Mouse (Mus musculus): ENCODE measurements around the gene Abtb2. TPM values are rescaled to one million over a fixed set of nuclear protein-coding genes. Genes with fewer than 3 reads are reported as not detected.

Abtb2 gene
- polyA plus RNA-seq, 2 experiments from 2014 or later: 9.0 to 10.9 TPM

DNA sequence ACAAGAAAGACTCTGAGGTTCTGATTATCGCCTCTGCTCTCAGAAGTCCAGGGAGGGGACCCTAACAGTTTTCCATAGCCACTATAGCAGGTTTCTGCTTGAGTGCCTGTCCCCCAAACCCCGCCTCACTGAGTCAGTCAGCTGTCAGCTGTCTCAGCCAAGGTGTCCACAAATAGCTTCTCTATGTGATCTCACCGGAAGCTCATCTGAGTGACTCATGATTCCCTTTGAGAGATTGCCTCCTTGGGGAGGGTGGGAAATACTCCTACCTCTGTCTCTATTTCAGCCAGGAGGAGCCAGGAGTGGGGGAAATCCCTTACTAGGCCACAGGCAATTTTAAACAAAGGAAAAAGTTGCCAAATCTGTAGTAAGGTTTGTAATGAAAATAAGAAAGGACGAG is 96.0 kb downstream of the Abtb2 start:
- peak; percentile 88 for ATAC-seq

DNA sequence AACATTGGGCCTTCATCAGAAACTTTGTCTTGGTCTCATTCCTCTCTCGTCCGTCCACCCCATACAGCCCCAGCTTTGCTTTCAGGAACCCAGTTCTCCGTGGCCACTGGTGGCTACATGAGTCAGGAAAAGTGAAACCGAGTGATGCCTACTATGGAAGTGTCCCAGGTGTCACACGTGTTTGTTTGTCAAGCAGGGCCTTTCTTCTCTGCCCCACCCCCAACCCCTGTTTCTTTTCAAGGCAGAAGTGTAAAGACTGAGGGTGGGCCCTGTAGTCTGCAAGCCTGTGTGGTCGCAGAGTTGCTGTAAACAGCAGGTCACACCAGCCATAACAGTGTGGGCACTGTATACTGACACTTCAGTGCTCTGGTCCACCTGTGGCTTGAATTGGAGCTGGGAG is 98.2 kb downstream of the Abtb2 start:
- no peak for ATAC-seq

DNA sequence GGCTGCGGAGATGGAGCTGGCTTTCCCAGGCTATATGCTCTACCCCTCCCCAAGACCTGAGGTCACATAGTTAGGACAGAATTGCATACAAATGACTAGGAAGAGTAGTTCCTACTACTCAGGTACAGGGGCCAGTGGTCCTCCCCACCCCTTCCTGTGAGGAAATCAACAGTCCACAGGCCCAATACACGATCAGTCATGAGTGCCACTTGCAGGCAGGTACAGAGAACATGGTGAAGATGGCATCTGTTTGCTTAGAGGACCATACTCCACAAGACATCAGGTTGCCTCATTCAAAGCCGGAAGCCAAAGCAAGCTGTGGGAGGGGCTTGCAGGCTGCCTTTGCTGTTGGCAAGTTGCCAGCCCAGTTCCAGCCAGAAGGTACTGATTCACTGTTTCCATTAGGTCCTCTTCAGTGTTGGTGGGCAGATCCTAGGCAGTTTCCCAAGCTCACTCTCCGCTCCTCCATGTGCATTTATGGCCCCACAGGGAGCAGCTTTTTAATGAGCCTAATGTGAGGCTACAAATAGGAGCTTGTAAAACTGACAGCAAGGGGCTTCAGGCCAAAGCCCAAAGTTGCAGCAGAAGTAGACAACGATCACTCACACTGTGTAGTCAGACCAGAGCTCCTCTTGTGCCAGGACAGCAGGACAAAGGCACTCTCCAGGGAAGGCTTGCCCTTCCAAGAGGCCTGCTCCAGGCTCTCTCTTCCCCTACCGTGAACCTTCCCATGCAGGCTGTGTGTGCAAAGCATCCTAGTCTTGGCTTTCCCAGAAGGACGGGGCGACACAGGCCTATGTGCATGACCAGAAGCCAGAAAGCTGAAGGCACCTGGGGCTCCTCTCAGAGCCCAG is 102.1 kb downstream of the Abtb2 start:
- ATAC-seq: peak; percentile 82

DNA sequence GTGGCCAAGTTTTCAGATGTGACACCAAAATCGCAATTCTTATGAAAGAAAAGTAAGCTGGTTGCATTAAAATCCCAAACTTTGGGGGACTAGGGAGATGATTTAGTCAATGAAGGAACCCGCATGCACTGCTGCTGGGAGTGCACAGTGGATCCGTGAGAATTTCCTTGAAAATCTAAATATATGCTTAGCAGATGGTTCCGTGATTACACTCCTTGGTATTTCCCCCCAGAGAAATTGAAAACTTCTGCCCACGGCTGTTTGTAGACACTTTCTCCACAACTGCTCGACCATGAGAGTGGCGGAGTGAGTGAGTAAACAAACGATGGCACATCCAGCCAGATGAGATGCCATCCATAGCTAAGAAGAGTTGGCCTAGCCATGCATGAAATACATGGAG is 102.8 kb downstream of the Abtb2 start:
- ATAC-seq: no peak

DNA sequence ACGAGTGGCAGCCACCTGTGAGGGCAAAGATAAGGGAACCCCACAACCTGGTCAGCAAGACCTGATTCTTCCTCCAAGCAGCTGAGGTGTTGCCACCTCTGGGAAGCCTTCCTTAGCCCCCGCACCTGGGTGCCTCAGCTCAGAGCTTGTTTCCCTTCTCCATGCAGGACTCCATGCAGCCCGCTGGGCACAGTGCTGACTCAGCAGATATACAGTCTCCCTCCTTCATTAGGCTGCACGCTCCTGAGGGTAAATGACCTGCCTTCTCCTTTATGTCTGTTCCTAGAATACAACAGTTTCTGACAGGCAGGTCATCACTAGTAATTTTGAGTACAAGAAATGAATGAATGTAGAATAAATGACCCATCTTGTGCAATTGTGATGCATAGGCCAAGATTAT is 103.5 kb downstream of the Abtb2 start:
- ATAC-seq: no peak

DNA sequence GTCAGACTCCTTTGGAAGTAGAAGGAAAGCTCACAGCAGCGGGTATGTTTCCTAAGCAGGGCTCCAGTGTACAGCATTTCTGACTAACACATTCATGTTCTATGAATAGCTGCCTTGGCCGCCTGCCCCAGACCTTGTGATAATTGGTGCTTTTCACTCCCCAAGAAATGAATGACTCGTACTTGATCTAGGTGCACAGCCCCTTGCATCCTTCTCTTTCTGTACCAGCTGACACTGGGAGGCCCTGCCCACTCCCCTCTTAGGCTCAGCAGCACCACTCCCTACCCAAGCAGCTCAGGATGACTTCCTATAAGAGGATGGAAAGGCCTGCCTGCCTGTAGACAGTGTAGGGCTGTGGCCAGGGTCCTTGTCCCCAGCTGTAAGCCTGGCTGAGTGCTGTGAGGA is 104.2 kb downstream of the Abtb2 start:
- no peak for ATAC-seq

DNA sequence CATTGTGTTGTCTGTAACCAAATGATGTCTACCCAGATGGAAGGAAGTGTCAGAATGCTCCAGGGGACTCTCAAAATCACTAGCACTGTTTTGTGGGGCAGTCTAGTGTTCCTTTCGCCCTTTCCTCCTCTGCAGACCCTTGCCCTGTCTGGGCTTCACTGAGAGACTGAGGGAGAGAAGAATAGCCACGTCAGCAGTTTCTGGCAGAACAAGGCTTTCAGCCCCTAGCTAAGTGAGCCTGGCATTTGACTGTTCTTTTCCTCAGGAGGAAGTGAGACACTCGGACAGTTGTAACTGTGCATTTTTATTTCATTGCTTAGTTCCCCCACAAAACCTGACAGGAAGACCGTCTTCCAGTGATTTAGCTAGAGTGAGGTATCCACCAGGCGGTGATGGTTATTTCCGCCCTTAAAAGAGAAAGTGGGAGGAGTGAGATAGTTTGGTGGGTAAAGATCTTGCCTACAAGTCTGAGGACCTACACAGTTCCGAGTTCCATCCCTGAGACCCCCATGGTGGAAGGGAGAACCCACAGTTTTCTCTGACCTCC is 106.5 kb downstream of the Abtb2 start:
- peak; percentile 47 for ATAC-seq

DNA sequence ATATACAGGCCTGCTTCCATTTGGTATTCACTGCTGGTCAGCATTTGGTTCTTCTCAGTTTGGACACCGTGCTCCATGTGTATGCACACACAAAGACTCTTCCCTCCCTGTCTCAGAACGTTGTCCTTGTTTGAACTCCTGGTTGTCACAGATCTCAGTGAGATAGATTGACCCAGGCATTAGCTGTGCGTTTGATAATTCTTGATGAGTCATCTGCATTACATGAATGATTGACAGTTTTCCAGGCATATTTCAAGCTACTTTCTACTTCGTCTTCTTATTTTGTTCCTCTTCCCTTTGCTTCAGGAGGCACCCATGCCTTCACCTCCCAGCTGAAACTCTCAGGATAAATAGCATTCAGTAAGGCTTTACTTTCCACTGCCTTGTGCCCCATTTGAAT is 107.5 kb downstream of the Abtb2 start:
- no peak for ATAC-seq

DNA sequence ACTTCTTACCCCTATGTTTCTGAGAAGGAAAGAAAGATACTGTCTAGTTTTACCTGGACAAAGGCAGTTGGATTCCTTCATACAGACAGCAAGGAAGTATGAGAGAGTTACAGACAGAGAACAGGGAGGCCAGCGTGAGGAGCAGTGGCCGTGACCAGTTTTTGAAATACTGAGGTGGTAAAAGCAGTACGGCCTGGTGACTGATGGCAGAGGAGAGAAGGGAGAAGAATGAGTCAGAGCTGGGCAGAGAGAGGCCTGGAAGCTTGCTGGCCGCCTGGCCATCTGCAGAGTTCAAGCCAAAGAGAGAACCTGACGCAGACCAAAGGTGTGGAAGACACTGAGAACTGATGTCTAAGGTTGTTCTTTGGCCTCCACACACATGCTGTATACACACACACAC is 109.3 kb downstream of the Abtb2 start:
- no peak for ATAC-seq

DNA sequence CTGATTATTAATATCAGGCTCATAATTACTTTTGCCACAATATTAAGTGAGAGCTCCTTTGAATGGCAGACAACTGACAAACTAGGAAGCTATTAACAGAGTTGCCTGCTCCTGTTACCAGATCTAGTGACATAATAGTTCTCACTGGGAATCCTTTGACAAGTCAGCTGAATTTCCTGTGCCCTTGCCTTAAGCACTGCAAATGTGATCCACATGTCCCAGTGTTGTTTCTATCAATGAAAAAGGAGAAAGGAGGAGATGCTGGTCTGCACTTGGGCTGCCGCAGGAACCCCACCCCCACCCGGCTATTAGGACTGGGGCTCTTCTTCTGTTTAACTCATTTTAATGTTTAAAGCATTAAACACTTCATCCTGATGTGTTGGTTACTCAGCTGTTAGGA is 110.7 kb downstream of the Abtb2 start:
- ATAC-seq: no peak

DNA sequence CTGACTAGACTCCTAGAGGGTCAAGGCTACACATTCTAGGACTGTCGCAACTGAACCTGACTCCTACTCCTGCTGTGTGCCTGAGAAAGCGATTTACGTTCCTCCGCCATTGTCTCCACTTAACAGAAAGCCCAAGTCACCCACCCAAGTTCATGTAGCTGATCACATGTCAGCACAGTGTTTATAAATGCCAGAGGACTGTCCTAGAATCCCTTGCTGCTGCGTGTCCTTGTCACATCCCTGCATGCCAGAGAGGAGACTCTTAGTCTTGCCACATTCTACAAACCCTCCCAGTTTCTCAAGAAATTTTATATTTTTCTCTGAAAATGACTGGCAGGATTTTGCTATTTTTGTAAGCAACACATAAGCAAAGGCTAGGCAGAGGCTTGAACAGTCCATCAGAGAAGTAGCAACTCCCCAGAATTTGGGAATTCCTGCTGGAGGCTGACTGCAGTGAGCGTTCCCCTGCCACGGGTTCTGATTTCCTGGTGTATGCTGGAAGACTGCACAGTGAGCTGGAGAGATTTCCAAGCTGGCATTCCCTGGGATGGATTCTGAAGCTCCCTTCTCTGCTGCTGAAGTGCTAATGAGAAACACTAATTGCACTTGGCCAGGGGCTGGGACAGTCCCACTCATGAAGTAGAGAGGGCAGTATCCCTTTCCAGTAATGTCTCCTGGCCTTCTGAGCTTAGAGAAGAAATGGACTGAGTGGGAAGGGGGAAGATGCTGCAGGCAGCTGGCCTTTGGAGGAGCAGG is 111.7 kb downstream of the Abtb2 start:
- no peak for ATAC-seq

DNA sequence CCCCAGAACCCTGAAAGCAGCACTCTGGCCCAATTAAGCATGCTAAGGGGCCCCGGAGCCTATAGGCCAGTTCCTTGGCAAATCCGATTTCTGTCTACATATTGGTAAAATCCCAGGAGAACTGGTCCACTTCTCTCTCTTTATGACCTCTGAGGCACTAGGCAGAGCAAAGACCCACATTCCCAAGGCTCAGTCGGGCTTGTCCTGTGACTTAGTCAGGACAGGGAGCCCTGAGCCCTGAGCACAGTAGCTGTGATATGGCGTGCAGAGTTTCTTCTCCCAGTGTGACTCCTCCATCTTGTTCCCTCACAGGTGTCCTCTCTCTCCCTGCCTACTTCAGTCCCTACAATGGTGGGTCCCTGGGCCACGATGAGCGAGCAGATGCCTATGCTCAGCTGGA is 112.3 kb downstream of the Abtb2 start:
- no peak for ATAC-seq

DNA sequence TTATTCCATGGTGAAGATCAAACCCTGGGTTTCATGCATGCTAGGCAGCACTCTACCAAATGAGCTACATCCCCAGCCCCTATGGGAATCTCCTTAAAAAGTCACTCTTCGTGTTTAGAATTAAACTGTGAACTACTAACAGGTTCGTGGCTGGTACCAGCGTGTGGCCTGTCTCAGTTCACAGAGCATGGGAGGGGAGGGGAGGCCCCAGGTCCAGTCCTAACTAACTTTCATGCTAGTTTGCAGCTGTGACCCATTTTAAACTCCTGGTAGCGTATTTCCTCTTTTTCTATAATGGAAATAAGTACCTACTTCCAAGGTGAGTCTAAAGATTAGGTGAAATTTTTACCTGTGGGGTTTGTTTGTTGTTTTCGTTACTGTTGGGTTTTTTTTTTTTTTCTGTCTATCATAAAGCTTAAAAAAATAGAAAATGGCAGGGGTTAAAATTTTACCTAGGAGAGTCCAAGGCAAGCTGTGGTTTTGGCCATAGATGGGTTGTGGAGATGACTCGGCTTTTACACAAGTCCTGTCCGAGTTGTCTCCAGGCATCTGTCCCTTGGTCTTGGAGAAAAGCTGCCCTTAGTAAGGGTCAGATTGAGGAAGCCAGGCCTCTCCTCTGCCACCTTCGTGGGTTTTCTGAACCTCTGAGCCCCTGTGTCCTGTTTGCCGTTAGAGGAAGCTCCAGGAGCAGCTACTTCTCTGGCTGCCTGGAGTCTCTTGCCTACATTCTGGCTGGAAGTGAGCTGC is 114.4 kb downstream of the Abtb2 start:
- ATAC-seq: no peak

DNA sequence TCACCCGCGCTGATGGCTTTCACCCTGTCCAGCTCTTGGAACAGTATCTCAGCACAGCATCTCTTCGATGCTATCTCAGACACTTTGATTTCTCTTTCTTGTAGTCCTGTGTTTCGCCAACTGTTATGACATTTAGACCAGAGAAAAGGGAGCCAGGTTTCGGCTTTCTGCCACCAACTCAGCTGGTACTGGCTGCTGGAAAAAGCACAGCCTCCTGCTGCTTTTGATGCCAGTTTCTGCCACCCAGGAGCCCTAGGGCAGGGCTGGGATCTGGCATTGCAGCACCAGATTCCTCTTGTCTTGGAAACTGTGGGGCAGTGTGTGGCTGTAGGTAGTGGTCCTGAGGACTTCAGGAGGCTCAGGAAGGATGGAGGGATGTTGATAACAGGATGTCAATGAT is 115.0 kb downstream of the Abtb2 start:
- ATAC-seq: no peak

DNA sequence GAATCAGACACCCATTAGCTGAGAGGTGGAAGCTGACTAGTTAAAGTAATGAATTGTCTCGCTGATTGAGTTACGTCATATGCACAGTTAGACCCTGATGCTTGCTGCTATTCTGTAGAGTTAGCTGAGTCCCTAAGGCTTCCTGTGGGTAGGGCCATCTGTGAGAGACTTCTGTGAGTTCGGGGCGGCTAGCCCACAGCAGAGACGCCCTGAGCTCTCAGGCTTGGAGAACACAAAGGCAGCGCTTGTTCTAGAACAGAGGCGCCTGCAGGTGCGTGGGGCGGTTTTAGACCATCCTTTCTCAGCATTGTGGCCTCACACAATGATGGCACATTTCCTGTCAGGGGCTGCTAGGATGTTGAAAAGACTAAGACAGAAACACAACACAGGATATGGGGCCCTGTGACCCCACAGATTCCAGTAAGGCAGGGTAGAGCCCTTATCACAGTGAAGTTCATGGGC is 116.2 kb downstream of the Abtb2 start:
- peak; percentile 67 for ATAC-seq

DNA sequence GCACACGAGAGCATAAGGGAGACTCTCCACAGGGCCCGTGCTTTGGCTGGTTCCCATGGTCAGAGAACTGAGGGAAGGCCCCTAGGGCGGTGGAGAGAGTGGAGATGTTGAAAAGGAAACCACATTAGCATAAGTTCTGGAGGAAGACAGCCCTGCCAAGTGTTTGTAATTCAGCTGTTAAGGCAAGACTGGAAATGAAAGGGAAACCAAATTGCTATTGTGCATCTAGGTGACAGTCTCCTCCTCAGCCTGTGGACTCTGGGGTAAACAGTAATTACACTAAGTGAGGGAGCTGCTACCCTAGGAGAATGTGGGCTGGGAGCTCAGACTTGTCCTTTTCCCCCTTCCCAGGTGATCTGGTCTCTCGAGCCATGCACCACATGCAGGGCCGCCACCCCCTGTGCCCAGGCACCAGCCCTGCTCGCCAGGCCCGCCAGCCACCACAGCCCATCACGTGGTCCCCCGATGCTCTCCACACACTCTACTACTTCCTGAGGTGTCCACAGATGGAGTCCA is 116.9 kb downstream of the Abtb2 start:
- peak; percentile 58 for ATAC-seq

DNA sequence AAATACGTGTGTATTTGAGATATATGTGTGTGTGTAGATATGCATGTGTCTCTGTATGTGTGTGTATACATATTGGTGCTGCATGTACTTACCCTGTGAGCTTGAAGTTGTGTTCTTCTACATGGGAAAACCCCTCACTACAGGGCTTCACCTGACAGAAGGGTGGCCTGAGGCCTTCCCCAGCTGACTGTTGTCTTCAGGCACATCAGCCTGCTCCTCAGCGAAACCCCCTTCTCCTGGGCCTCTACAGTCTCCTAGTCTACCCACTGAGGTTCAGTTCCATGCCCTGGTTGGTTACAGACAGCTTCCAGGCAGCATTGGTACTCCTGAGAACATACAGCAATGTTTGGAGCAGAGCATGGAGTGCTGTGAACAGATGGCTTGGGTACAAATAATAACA is 118.3 kb downstream of the Abtb2 start:
- ATAC-seq: peak; percentile 9

DNA sequence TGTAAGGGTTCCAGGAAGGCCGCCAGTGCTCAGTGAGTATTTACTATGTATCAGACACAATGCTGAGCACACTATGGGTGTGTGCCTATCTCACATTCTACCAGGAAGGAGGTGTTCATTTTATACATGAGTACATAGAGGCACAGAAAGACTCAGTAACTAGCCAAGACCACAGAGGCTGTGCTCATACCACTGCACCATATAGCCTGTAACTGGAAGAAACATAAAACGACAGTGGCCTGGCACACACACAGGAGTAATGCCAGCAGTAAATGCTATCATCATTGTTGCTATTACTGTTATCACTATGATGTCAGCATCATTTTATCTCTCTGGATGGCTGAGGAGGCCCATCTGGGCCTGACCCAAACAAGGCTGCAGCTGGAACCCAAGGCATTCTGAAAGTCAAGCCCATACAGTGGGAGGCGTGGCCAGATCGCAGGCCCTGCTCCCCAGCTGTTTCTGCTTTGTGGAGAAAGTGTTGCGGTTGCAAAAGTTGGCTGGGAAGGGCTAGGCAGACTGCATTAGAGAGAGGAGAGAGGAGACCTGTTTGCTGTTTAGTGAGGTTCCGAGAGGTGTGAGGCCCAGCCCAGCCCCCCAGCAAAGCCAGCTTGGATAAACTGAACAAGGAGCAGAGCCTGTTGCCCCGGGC is 118.9 kb downstream of the Abtb2 start:
- no peak for ATAC-seq

DNA sequence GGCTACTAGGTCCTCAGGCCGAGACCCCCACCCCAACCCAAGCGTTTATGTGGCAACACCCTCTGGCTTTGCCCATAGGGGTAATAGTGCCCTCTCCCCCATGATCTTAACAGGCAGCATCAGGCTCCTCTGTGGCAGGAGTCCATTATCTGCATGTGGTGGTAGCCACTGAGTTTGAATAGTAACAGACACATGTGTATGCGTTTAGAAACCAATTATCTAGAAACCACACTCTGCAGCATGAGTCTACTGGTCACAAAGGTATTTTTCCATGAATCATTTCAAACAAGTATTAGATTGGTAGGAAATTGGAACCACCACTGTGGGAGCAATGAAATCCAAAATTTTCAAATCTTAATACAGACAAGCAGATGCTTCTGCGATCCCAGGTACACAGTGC is 119.5 kb downstream of the Abtb2 start:
- no peak for ATAC-seq

DNA sequence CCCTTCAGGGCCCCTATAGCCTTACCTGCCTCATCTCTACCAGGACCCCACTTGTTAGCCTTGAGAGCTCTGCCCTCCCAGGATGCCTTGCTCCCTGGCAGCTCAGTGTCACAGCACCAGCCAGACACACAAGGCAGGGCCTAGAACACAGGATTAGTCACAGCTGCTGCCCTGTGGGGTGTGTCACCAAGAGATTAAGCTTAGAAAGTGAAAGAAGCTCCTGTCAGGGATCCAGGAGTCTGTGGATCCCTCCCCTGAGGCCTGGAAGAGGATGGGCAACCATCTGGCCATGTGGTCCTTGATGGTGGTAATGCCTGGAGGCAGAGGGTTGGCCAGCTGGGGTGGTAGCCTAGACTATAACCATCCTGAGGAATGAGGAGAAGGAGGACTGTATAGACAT is 121.0 kb downstream of the Abtb2 start:
- no peak for ATAC-seq

DNA sequence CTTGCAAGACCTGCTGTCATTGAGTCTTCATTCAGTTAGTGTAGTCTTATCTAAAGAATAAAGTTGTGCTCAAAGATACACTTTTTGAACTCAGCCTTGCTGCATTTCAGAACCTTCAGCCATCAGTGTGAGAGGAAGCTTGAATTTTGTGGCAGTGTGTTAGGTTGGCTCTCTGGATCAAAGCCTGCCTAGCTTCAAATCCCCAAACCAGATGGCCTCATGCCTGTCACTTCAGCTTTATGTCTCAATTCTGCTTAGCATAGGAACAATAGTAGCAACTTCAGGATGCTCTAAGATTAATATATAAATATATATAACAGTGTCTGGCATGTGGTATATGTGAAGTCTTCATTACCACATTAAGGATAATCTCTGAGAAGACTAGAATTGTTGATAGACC is 121.8 kb downstream of the Abtb2 start:
- ATAC-seq: no peak

DNA sequence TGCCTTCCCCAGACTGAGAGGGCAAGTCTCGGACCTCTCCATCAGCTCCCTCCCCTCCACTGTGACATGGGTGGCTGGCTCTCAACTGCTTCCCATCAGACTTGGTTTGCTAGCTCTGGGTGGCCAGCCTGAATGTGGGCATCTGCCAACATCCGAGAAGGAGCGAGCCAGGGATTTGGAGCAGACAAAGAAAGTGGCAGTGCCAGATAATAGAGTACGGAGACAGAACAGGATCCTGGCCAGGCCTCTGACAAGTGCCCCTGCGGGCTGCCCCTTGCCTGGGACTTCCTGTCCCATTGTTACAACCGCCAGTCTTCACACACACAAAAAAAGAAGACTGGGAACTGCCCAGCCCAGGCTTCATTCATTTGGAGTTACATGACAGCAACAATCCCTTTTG is 124.3 kb downstream of the Abtb2 start:
- ATAC-seq: no peak

All from activated CD4-positive, CD25-positive, alpha-beta regulatory T cell, adult 4 months (primary cell).